Mouse (Mus musculus) naive thymus-derived CD4-positive, alpha-beta T cell, adult 2 months (primary cell): ENCODE results near the gene Lgr4.
A peak's percentile ranks its signal among the peaks of the same experiment; 100 is the strongest.

ENCODE experiments used
- DNase-seq: peaks from one replicate; pipeline ENCODE4 v3.0.0-alpha.2; 2011; ENCODE audit warnings: low read depth

Gene Lgr4

GRCm38 (mm10) chr2:110017616-110018505 lies 100.4 kb downstream of the Lgr4 start, which contains the start of gene Ccdc34:
Gene Ccdc34, plus strand, starts transcription at chr2:110017817.
- peak; percentile 86 for DNase-seq

- no peak for DNase-seq
These were observed 102.2 kb downstream of the Lgr4 start for GRCm38 (mm10) chr2:110019656-110020055.

GRCm38 (mm10) chr2:110020430-110020829 lies 103.0 kb downstream of the Lgr4 start:
- DNase-seq = no peak

GRCm38 (mm10) chr2:110036265-110036664 lies 118.8 kb downstream of the Lgr4 start:
- DNase-seq = no peak

- DNase-seq = no peak
These were observed 119.2 kb downstream of the Lgr4 start for GRCm38 (mm10) chr2:110036665-110037064.

- DNase-seq = no peak
These were observed 119.8 kb downstream of the Lgr4 start for GRCm38 (mm10) chr2:110037221-110037620.

GRCm38 (mm10) chr2:110038341-110038740 lies 120.9 kb downstream of the Lgr4 start:
- no peak for DNase-seq

- DNase-seq = no peak
These were observed 125.7 kb downstream of the Lgr4 start for GRCm38 (mm10) chr2:110042861-110043760.

- no peak for DNase-seq
These were observed 141.0 kb downstream of the Lgr4 start for GRCm38 (mm10) chr2:110058424-110058823.

- no peak for DNase-seq
These were observed 145.7 kb downstream of the Lgr4 start for GRCm38 (mm10) chr2:110063131-110063530.
